Mouse (Mus musculus) myocyte (in vitro differentiated cells): Measurements from ENCODE around the gene Pkn1.

Experiments
- E2F4 ChIP-seq: IDR thresholded peaks from one replicate; pipeline ENCODE4 v1.6.1; 2011; ENCODE audit warnings: mild to moderate bottlenecking, control low read depth, moderate library complexity; ENCODE audit not compliant: insufficient read depth
- MAX ChIP-seq: IDR thresholded peaks from one replicate; pipeline ENCODE4 v1.6.1; 2011; ENCODE audit warnings: low read depth, mild to moderate bottlenecking, control low read depth
- MYOD1 ChIP-seq, 3 experiments: IDR thresholded peaks; one replicate each; pipeline ENCODE4 v1.6.1; 2011; ENCODE audit warnings: control low read depth in 2 of 3, low read depth in 2 of 3, mild to moderate bottlenecking in 2 of 3, moderate library complexity in 1 of 3; ENCODE audit not compliant: insufficient read length in 2 of 3, control insufficient read depth in 1 of 3
- POLR2A ChIP-seq: IDR thresholded peaks from one replicate; pipeline ENCODE4 v1.6.1; 2011; ENCODE audit warnings: low read depth, mild to moderate bottlenecking, control low read depth, moderate library complexity; ENCODE audit not compliant: insufficient read length
- REST ChIP-seq: IDR thresholded peaks from one replicate; pipeline ENCODE4 v1.6.1; 2011; ENCODE audit warnings: mild to moderate bottlenecking, control low read depth, moderate library complexity; ENCODE audit not compliant: insufficient read depth, insufficient read length
- SRF ChIP-seq: IDR thresholded peaks from one replicate; pipeline ENCODE4 v1.6.1; 2011; ENCODE audit warnings: low read depth; ENCODE audit not compliant: control insufficient read depth, insufficient read length
- TCF12 ChIP-seq: IDR thresholded peaks from one replicate; pipeline ENCODE4 v1.6.1; 2011; ENCODE audit warnings: mild to moderate bottlenecking, control low read depth; ENCODE audit not compliant: poor library complexity, insufficient read depth, severe bottlenecking
- TCF3 ChIP-seq: IDR thresholded peaks from one replicate; pipeline ENCODE4 v1.6.1; 2011; ENCODE audit warnings: low read depth, control low read depth; ENCODE audit not compliant: insufficient read length

DNA sequence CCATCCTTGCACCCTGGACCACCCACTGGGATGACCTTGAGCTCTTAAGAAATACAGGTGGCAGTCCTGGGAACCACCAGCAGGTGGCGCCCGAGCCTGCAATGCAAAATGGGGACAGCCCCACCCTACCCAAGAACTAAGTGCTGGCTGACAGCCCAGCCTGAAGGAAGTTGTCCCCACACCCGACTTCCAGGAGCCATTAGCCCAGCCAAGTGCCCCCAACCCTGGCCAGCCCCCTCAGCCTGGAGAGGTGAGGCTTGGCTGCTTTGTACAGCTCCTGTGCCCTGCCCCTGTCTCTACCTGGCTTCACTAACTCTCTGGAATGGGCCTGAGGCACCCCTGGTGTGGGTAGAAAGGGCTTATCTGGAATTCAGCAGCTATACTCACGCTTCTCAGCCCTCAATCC is 36.6 kb downstream of the Pkn1 start:
- TF ChIP-seq MYOD1 (IDR thresholded peaks at IDR 0.05; ENCODE audit: control insufficient read depth in 1 of 3, insufficient read length in 2 of 3, low read depth in 2 of 3) (no peak), POLR2A (no peak), TCF12 (no peak), SRF (no peak), TCF3 (no peak), E2F4 (no peak), MAX (no peak), REST (no peak)
